Mouse (Mus musculus) G1E (cell line): ENCODE data around the gene Ube2l3. TPM values are rescaled to one million over a fixed set of nuclear protein-coding genes. Genes with fewer than 3 reads are reported as not detected.

Experiments
- ATAC-seq: 2 replicates; pipeline ENCODE4 v1.8.0; 2016; ENCODE audit warnings: mild to moderate bottlenecking; ENCODE audit not compliant: insufficient number of reproducible peaks, poor library complexity, low FRiP score, severe bottlenecking; ENCODE audit errors: extremely low read depth
- DNase-seq: peaks from one replicate; pipeline ENCODE4 v3.0.0; 2012; ENCODE audit warnings: low spot score
- H3K27me3 ChIP-seq: 2 replicates; pipeline ENCODE4 v1.6.1; 2012; ENCODE audit warnings: mild to moderate bottlenecking, low read length, inconsistent platforms; ENCODE audit not compliant: insufficient read depth
- H3K36me3 ChIP-seq: replicated peaks from 2 replicates; pipeline ENCODE3; 2012; ENCODE audit warnings: mild to moderate bottlenecking, inconsistent platforms
- H3K4me1 ChIP-seq: 2 replicates; pipeline ENCODE4 v1.6.1; 2012; ENCODE audit warnings: low read depth, low read length, inconsistent platforms, mixed read lengths; ENCODE audit not compliant: insufficient read depth
- H3K4me3 ChIP-seq: 2 replicates; pipeline ENCODE4 v1.5.1; 2012; ENCODE audit warnings: low read depth, mild to moderate bottlenecking, inconsistent platforms, low read length, moderate library complexity, mixed read lengths
- H3K9me3 ChIP-seq: replicated peaks from 2 replicates; pipeline ENCODE4 v1.6.1; 2012; ENCODE audit warnings: inconsistent platforms
- CTCF ChIP-seq: IDR thresholded peaks from 2 replicates; pipeline ENCODE4 v1.5.1; 2012; ENCODE audit warnings: low read depth, low read length, inconsistent platforms, mixed read lengths
- GATA1 ChIP-seq: IDR thresholded peaks from 2 replicates; pipeline ENCODE4 v1.6.1; 2012; ENCODE audit warnings: borderline replicate concordance, low read length, inconsistent platforms, mixed read lengths
- GATA2 ChIP-seq: IDR thresholded peaks from 2 replicates; pipeline ENCODE4 v1.6.1; 2012; ENCODE audit warnings: low read depth, low read length, inconsistent platforms, borderline replicate concordance
- POLR2AphosphoS5 ChIP-seq: IDR thresholded peaks from 2 replicates; pipeline ENCODE4 v1.6.1; 2012; ENCODE audit warnings: low read depth, low read length, inconsistent platforms; ENCODE audit not compliant: insufficient replicate concordance
- TAL1 ChIP-seq: conservative IDR thresholded peaks from 2 replicates; pipeline ENCODE4 v1.6.1; 2012; ENCODE audit warnings: low read depth, low read length, inconsistent platforms, mixed read lengths
- polyA plus RNA-seq: library from polyadenylated mRNA; stranded (reverse); fragments of >175 nt; gene quantifications from 2 replicates; pipeline ENCODE4 v1.2.3, GENCODE M21; 2012
- total RNA-seq, 2 experiments: library from RNA; stranded (forward) in 1 of 2; stranded (reverse) in 1 of 2; fragments of 200-1000 nt in 1 of 2; fragments of >200 nt in 1 of 2; fragmentation: Nextera tagmentation in 1 of 2; gene quantifications; 2 replicates each; pipeline ENCODE4 v1.2.3; 2014 to 2017

The Ube2l3 gene
- total RNA-seq (2014; fragmentation: Nextera tagmentation): 356 and 455 TPM in 2 replicates
- 143 and 176 TPM in 2 replicates for total RNA-seq (2017)
- 96.3 and 111 TPM in 2 replicates for polyA plus RNA-seq

DNA sequence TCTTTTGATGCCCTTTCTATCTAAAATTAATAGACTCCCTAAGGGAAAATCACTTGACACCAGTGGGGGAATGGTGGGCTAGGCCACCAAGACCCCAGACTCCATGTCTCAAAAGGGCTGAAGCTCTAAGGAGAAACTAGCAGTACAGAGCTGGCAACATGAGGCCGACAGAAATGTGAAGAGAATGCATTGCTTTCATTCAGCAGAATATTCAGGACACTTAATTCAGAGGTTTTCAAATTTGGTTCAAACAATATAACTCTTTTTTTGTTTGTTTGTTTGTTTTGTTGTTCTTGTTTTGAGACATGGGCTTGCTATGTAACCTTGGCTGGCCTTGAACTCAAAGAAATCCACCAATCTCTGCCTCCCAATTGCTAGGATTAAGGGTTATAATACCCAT is at the start of gene Ube2l3:
Ube2l3 (minus strand) TSS at position 101 of the 400 bp plus-strand sequence.
- Histone ChIP-seq H3K36me3 (peaks cover 14% of the 10 kb centered on the region), H3K27me3 (no peaks in the 10 kb centered on the region), H3K4me3 (peak within 1 kb of the TSS; percentile 92), H3K9me3 (no peaks in the 10 kb centered on the region), H3K4me1 (peaks cover 44% of the 10 kb centered on the region)
- ATAC-seq (no peak), DNase-seq (no peak)
- TF ChIP-seq POLR2AphosphoS5 (no peak), GATA2 (no peak), TAL1 (no peak), GATA1 (no peak), CTCF (no peak)

DNA sequence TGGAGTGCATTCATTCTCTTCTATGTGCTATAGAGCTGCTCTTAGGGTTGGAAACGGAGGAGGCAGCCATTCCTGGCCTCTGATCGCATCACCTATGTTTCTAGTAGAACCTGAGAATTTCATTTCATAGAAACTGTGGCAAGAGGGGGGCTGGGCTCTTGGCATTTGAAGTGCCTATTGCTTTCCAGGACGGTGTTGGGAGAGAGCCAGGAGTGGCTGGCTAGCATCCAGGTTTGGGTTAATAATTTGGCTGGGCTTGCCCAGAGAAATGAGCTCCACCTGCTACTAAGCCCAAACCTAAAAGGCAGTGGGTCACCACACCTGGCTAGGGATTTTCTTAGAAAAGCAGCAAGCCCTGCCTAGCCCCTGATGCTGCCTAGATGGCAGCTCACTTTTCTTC is 49.1 kb upstream of the Ube2l3 start:
- DNase-seq: no peak
- no peak for ATAC-seq
- no peaks in the 10 kb centered on the region for H3K9me3 ChIP-seq
- peak overlapping the region; percentile 59; the same call in 1 of the 2 replicates for H3K4me3 ChIP-seq
- peaks cover 97% of the 10 kb centered on the region for H3K4me1 ChIP-seq
- TF ChIP-seq TAL1 (no peak), POLR2AphosphoS5 (no peak), CTCF (no peak)
- peaks cover 46% of the 10 kb centered on the region for H3K36me3 ChIP-seq
- no peaks in the 10 kb centered on the region for H3K27me3 ChIP-seq

DNA sequence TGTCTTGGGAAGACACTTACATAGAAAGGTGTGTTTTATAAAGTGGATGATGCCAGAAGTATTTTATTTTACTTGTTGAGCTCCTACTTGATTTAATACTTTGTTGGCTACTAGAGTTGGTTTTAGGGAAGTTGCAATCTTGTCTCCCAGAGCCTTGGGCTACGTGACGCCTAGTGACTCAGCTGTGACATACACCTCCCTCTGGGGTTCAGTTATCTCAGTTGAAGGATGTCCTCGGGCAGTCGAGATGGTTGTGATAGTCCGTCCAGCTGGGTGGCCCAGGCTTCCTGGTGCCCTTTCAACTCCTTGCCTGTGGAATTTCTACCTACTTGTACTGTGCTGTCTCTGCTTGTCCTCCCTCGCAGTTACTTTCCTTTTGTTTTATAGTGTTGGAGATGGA is 46.7 kb upstream of the Ube2l3 start:
- peak; percentile 78 for DNase-seq
- TF ChIP-seq CTCF: no peak
- TF ChIP-seq TAL1: peak; percentile 61
- peak; percentile 61 for ATAC-seq
- Histone ChIP-seq H3K4me3 (peak overlapping the region; percentile 64; the same call in 1 of the 2 replicates), H3K4me1 (peaks cover 96% of the 10 kb centered on the region), H3K36me3 (peaks cover 43% of the 10 kb centered on the region), H3K27me3 (no peaks in the 10 kb centered on the region), H3K9me3 (no peaks in the 10 kb centered on the region)

DNA sequence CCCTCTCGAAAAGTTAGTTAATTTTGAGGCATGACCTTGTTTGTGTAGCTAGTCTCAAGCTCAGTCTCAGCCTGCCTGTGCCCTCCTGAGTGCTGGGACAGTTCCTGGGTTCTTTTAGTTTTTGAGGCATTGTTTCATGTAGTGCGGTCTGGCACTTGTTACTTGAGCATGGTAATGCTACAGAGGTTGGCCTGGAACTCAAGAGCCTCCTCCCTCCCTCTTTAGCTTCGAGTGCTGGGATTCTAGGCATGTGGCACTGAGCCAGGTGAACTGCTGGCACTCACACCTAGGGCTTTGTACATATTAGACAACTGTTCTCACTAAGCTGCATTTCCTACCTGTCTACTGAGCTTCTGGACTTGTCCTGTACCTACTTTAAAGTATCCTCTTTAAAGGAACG is 45.3 kb upstream of the Ube2l3 start:
- ATAC-seq: no peak
- no peak overlapping the region for H3K4me3 ChIP-seq
- H3K4me1 ChIP-seq: peaks cover 93% of the 10 kb centered on the region
- DNase-seq: no peak
- H3K9me3 ChIP-seq: no peaks in the 10 kb centered on the region
- no peaks in the 10 kb centered on the region for H3K27me3 ChIP-seq
- TF ChIP-seq GATA2 (no peak), CTCF (no peak)
- H3K36me3 ChIP-seq: peaks cover 43% of the 10 kb centered on the region

DNA sequence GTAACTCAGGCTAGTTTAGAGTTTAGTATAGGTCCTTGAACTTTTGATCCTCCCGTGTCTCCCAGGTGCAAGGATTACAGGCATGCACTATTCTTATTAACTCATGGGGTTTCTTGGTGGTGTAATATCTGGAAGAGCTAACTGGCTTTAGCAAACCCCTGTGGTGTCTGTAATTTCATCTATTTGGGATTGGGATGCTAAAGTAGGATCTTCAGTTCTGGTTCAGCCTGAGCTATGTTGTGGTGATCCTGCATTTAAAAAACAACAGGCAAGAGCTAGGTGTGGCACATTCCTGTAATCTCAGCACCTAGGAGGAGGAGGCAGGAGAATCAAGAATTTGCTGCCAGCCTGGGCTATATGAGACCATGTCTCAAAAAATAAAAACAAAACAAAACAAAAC is 42.5 kb upstream of the Ube2l3 start:
- H3K27me3 ChIP-seq: no peaks in the 10 kb centered on the region
- TF ChIP-seq GATA2 (no peak), GATA1 (no peak), CTCF (no peak), TAL1 (no peak), POLR2AphosphoS5 (no peak)
- H3K36me3 ChIP-seq: peaks cover 52% of the 10 kb centered on the region
- no peak for DNase-seq
- no peak overlapping the region for H3K4me3 ChIP-seq
- ATAC-seq: no peak
- H3K9me3 ChIP-seq: no peaks in the 10 kb centered on the region
- peaks cover 85% of the 10 kb centered on the region for H3K4me1 ChIP-seq

DNA sequence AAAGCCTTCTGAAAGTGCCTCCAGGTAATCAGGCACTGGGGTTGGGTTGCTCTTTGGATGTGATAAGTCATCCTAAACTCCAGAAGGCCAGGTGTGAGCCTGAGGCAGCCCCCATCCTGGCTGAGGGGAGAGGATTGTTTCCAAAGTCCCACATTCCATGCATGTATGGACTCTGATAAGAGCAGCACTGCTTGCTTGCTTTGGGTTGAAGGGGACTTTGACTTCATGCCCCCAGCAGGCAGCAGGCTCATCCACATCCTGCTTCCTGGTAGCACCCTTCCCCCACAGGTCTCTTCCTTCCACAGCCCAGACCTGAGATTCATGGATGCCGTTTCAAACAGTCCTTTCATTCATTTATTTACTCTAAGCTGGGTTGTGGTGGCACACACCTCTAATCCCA is 41.3 kb upstream of the Ube2l3 start:
- TF ChIP-seq TAL1 (no peak), CTCF (no peak)
- H3K36me3 ChIP-seq: peaks cover 62% of the 10 kb centered on the region
- peaks cover 85% of the 10 kb centered on the region for H3K4me1 ChIP-seq
- no peaks in the 10 kb centered on the region for H3K27me3 ChIP-seq
- ATAC-seq (no peak), DNase-seq (no peak)
- H3K4me3 ChIP-seq: no peak overlapping the region
- no peaks in the 10 kb centered on the region for H3K9me3 ChIP-seq

DNA sequence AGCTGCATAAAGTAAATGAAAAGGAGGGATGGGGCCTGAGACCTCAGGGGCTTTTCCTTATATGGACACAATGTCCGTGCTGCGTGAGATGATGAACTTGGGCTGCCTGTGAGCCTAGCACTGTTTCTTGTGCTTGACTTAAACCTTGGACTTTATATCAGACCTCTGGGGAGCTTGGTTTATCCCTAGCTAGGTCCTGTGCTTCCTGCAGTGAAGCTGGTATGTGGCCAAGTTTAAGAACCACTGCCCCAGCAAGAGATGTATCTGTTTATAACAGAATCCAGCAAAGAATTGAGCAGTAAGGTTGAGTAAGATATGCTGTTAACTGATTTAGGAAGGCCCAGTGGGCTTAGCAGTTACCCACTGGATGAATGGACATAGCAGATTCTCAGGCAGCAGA is 37.0 kb upstream of the Ube2l3 start:
- ATAC-seq: no peak
- peaks cover 62% of the 10 kb centered on the region for H3K36me3 ChIP-seq
- H3K9me3 ChIP-seq: no peaks in the 10 kb centered on the region
- no peak for DNase-seq
- H3K4me3 ChIP-seq: no peak overlapping the region
- H3K27me3 ChIP-seq: no peaks in the 10 kb centered on the region
- H3K4me1 ChIP-seq: peaks cover 84% of the 10 kb centered on the region
- no peak for TF ChIP-seq CTCF
- no peak for TF ChIP-seq TAL1
- TF ChIP-seq GATA2: no peak
- no peak for TF ChIP-seq POLR2AphosphoS5
- TF ChIP-seq GATA1: no peak
